ENCODE assay signal across 8 mouse cellular contexts in the genomic region with DNA sequence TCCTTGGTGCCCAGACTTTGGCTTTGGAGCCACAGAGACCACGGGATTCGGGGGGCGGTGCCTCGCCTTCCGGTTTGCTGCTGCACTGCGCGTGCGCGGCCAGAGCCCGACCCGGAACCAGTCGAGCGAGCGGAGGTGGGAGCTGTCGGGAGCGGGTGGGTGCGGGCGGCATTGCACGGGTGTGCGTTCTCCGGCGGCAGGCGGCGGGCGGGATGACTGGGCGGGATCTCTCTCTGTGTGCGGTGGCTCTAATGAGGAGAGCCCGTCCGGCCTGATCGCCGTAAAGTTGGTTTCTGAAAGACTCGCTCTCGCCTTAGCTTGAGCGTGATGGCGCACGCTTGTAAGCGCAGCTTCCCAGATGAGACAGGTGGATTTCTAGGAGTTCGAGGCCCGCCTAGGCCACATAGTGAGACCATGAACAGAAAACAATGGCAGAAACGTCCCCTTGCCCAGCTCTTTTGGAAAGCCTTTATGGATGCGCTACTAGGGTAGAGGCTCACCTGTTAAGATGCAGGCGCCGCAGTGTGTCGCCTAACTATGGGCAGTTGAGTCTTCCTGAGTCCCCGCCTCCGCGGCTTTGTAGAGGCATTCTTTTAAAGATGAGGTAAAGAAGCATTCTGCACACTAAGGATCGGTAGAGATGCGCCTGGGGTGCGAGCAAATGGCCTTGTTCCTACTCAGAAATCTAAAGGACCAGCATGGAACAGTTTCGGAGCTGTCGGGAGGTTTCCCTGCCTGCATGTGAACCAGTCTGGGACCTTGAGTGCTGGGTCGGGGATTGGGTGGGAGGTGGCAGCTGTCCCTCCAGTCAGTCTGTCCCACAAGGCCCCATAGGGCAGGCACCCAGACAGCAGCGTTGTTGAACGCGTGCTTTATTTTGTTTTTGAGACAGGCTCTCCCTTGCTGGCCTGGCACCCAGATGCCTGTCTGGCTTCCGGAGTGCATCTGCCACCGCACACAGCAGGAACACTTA. TPM values are rescaled to one million over a fixed set of nuclear protein-coding genes. Genes with fewer than 3 reads are reported as not detected.
DNase-seq lines count a peak whose midpoint lies in the region; ATAC-seq and TF ChIP-seq lines count a peak whose summit lies in the region.

A gene (plus strand): TSS at position 108 of the 973 bp plus-strand sequence.

- peak within 1 kb of the TSS; percentile 77 for H3K27ac ChIP-seq in embryonic facial prominence, embryonic 13.5 days
- peak within 1 kb of the TSS; percentile 81 for H3K27ac ChIP-seq in heart, adult 2 months
- H3K27ac ChIP-seq in limb, embryonic 13.5 days, result peak within 1 kb of the TSS; percentile 70
- peak within 1 kb of the TSS; percentile 93 for H3K27ac ChIP-seq in midbrain, embryonic 16.5 days (ENCODE audit: low read length)

- peak; percentile 89 for TF ChIP-seq POLR2A in heart, adult 2 months (IDR thresholded peaks at IDR 0.05; ENCODE audit: insufficient read depth, low read depth, low read length)

- TF ChIP-seq CTCF in heart, adult 2 months (IDR thresholded peaks at IDR 0.05), result peak; percentile 29

- DNase-seq in 3134 (ENCODE audit: extremely low read depth, insufficient read length, low spot score), result peak; percentile 90
- peak; percentile 96 for DNase-seq in adrenal gland, postnatal 36 days
- DNase-seq in heart, adult 2 months, result peak; percentile 96 to 97
- DNase-seq in kidney, adult 8-10 months, result peak; percentile 94
- peak; percentile 88 to 94 for DNase-seq in spleen, postnatal 10 days (ENCODE audit: low spot score in 2 of 2)

- H3K79me2 ChIP-seq in heart, adult 2 months (replicated peaks; ENCODE audit: control insufficient read depth, insufficient read depth, low read length), result no peaks in the 10 kb centered on the region

- 0 out of 2 replicates have a peak, but pooled peaks have one; percentile 5 for TF ChIP-seq EP300 in heart, adult 2 months (IDR thresholded peaks at IDR 0.05; ENCODE audit: insufficient read depth, low read depth, low read length)

- H3K4me3 ChIP-seq in embryonic facial prominence, embryonic 13.5 days, result peak within 1 kb of the TSS; percentile 68
- peak within 1 kb of the TSS; percentile 74 for H3K4me3 ChIP-seq in heart, adult 2 months
- peak within 1 kb of the TSS; percentile 77 for H3K4me3 ChIP-seq in limb, embryonic 13.5 days
- H3K4me3 ChIP-seq in midbrain, embryonic 16.5 days (ENCODE audit: low read depth, low read length), result peak within 1 kb of the TSS; percentile 71

- intact Hi-C loops in heart, adult 2 months (cut with DNase I), result loop anchor here (5.0 kb wide), 1 partner anchor 47 kb away; a partner anchor contains a TSS

- H3K36me3 ChIP-seq in embryonic facial prominence, embryonic 13.5 days, result peaks cover 29% of the 10 kb centered on the region
- no peaks in the 10 kb centered on the region for H3K36me3 ChIP-seq in heart, adult 2 months (ENCODE audit: control insufficient read depth, insufficient read depth, low read length)
- H3K36me3 ChIP-seq in limb, embryonic 13.5 days, result peaks cover 30% of the 10 kb centered on the region
- H3K36me3 ChIP-seq in midbrain, embryonic 16.5 days (ENCODE audit: control insufficient read depth, insufficient read depth, low read length), result no peaks in the 10 kb centered on the region

- no peaks in the 10 kb centered on the region for H3K9me3 ChIP-seq in embryonic facial prominence, embryonic 13.5 days
- no peaks in the 10 kb centered on the region for H3K9me3 ChIP-seq in limb, embryonic 13.5 days
- H3K9me3 ChIP-seq in midbrain, embryonic 16.5 days (replicated peaks; ENCODE audit: control insufficient read depth, low read length, poor library complexity, severe bottlenecking), result no peaks in the 10 kb centered on the region

- H3K9ac ChIP-seq in embryonic facial prominence, embryonic 13.5 days, result peak within 1 kb of the TSS; percentile 79
- H3K9ac ChIP-seq in heart, adult 2 months (ENCODE audit: low read depth, low read length), result peak within 1 kb of the TSS; percentile 85
- peak within 1 kb of the TSS; percentile 80 for H3K9ac ChIP-seq in limb, embryonic 13.5 days
- H3K9ac ChIP-seq in midbrain, embryonic 16.5 days (ENCODE audit: low read depth, low read length), result peak within 1 kb of the TSS; percentile 76

- H3K4me2 ChIP-seq in embryonic facial prominence, embryonic 13.5 days, result peak within 1 kb of the TSS; percentile 87
- peak within 1 kb of the TSS; percentile 90 for H3K4me2 ChIP-seq in limb, embryonic 13.5 days (replicated peaks)
- peak within 1 kb of the TSS; percentile 93 for H3K4me2 ChIP-seq in midbrain, embryonic 16.5 days (ENCODE audit: low read length)

- peaks cover 11% of the 10 kb centered on the region for H3K4me1 ChIP-seq in embryonic facial prominence, embryonic 13.5 days
- peaks cover 5% of the 10 kb centered on the region for H3K4me1 ChIP-seq in heart, adult 2 months (ENCODE audit: control insufficient read depth, insufficient read depth, low read length)
- H3K4me1 ChIP-seq in limb, embryonic 13.5 days, result peaks cover 15% of the 10 kb centered on the region
- peaks cover 16% of the 10 kb centered on the region for H3K4me1 ChIP-seq in midbrain, embryonic 16.5 days (ENCODE audit: control insufficient read depth, insufficient read depth, low read length)

- H3K27me3 ChIP-seq in embryonic facial prominence, embryonic 13.5 days, result no peaks in the 10 kb centered on the region
- no peaks in the 10 kb centered on the region for H3K27me3 ChIP-seq in heart, adult 2 months (ENCODE audit: control insufficient read depth, insufficient read depth, low read length)
- no peaks in the 10 kb centered on the region for H3K27me3 ChIP-seq in limb, embryonic 13.5 days
- no peaks in the 10 kb centered on the region for H3K27me3 ChIP-seq in midbrain, embryonic 16.5 days (ENCODE audit: control insufficient read depth, insufficient read depth, low read depth, low read length)

- 4% methylated on average over 58 of the region's 58 CpGs for WGBS in embryonic facial prominence, embryonic 13.5 days
- WGBS in heart, adult 2 months, result 5% methylated on average over 58 of the region's 58 CpGs
- 5% methylated on average over 58 of the region's 58 CpGs for WGBS in limb, embryonic 13.5 days
- 5% methylated on average over 58 of the region's 58 CpGs for WGBS in midbrain, embryonic 16.5 days

- peak; percentile 93 for ATAC-seq in embryonic facial prominence, embryonic 13.5 days (ENCODE audit: insufficient number of reproducible peaks, insufficient read depth, low FRiP score, low TSS enrichment, low read depth)
- ATAC-seq in limb, embryonic 13.5 days (ENCODE audit: low FRiP score, low read depth), result peak; percentile 95
- ATAC-seq in midbrain, embryonic 16.5 days, result peak; percentile 97

RNA-seq across cellular contexts. Expression of the gene that starts here (rescaled TPM):
- total RNA-seq in adrenal gland, postnatal 36 days (2021), result 10 to 100 TPM; 15.9 to 17.4 TPM
- 21.8 and 29.1 TPM in 2 replicates for polyA plus RNA-seq in embryonic facial prominence, embryonic 13.5 days (2015; fragmentation: Nextera tagmentation; extraction: Ambion mirVana)
- total RNA-seq in heart, adult 2 months (2021), result 10 to 100 TPM; 27.1 to 30.8 TPM
- polyA plus RNA-seq in heart, adult 2 months (2012; rRNA removed), result 23.2 and 32.0 TPM in 2 replicates
- polyA plus RNA-seq in limb, embryonic 13.5 days (2015; fragmentation: Nextera tagmentation; extraction: Ambion mirVana), result 29.5 and 29.9 TPM in 2 replicates
- 34.9 and 35.7 TPM in 2 replicates for polyA plus RNA-seq in midbrain, embryonic 16.5 days (2015; fragmentation: Nextera tagmentation; extraction: Ambion mirVana)

Comparison
In these comparisons a context has a peak if more than half of its experiments do, and no peak if none do; other contexts are left out.
1. Peak in every context shown above with its lines: DNase-seq, ATAC-seq, H3K4me3 ChIP-seq and H3K27ac ChIP-seq.